Comparison of ENCODE assay signal across 11 mouse cellular contexts in the genomic region with DNA sequence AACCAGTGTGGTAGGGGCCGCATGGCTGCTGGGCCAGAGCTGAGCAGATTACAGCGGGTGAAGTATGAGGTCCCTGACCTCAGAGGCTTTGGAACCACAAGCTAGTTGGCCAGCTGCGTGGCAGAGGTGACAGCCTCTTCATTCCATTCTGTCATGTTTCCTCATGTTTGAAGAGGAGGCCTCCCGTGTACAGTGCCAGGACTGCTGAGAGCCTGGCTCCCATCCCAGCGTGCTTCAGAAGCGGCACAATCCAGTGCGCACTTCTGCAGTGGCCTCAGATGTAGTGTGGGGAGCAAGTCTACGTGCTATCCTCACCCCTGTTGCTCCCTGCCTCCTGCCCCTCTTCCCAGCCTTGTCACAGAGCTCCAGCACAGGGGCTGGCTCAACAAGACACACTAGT. TPM values are rescaled to one million over a fixed set of nuclear protein-coding genes. Genes with fewer than 3 reads are reported as not detected.
DNase-seq lines count a peak whose midpoint lies in the region; ATAC-seq lines count a peak whose summit lies in the region.
"Had no signal": no experiment of that assay in that cellular context is flagged by ENCODE, and none has a peak within 500 bp of the region (broad histone marks: within the 10 kb centered on the region; RNA-seq: fewer than 3 reads in every experiment).

No protein-coding gene starts in this region.

- peaks cover 42% of the 10 kb centered on the region for H3K4me1 ChIP-seq in heart, embryonic 10.5 days
- H3K4me1 ChIP-seq in heart, embryonic 15.5 days (replicated peaks): peaks cover 51% of the 10 kb centered on the region

- 74% methylated on average over 8 of the region's 8 CpGs for WGBS in heart, embryonic 10.5 days
- WGBS in heart, embryonic 15.5 days: 25% methylated on average over 8 of the region's 8 CpGs

- no peak overlapping the region for H3K4me3 ChIP-seq in heart, embryonic 10.5 days
- H3K4me3 ChIP-seq in heart, embryonic 15.5 days: no peak overlapping the region
- H3K4me3 ChIP-seq: embryonic facial prominence, embryonic 12.5 days had no signal

- H3K27ac ChIP-seq in heart, embryonic 10.5 days: no peak overlapping the region; the same call in 1 of the 2 replicates
- peak overlapping the region; percentile 93 for H3K27ac ChIP-seq in heart, embryonic 15.5 days
- H3K27ac ChIP-seq: embryonic facial prominence, embryonic 12.5 days had no signal

- peak; percentile 95 for ATAC-seq in heart, embryonic 15.5 days (replicated peaks; ENCODE audit: insufficient number of reproducible peaks, insufficient read depth, low FRiP score, low read depth)

- DNase-seq in heart, adult 18-20 months: peak; percentile 73 to 76
- DNase-seq in heart, embryonic 10.5 days (ENCODE audit: low spot score): no peak
- DNase-seq in ovary, postnatal 14 days (ENCODE audit: low spot score): peak; percentile 7
- no peak for DNase-seq in ovary, adult 18-20 months (ENCODE audit: low spot score)
- DNase-seq in lung, postnatal 25 days (ENCODE audit: low spot score): peak; percentile 31
- no peak for DNase-seq in c-Kit-positive CD71-positive TER-119-positive erythroid progenitor cells, embryonic 14.5 days (ENCODE audit: low spot score)
- no peak for DNase-seq in thymus, postnatal 25 days

- peak overlapping the region; percentile 28; the same call in 1 of the 2 replicates for H3K4me2 ChIP-seq in heart, embryonic 15.5 days
- H3K4me2 ChIP-seq: embryonic facial prominence, embryonic 12.5 days; liver, embryonic 11.5 days had no signal

- no peaks in the 10 kb centered on the region for H3K36me3 ChIP-seq in heart, embryonic 10.5 days
- no peaks in the 10 kb centered on the region for H3K36me3 ChIP-seq in heart, embryonic 15.5 days
- H3K36me3 ChIP-seq: embryonic facial prominence, embryonic 12.5 days had no signal

- peaks cover 11% of the 10 kb centered on the region for H3K27me3 ChIP-seq in heart, embryonic 10.5 days (ENCODE audit: insufficient read depth, poor library complexity, severe bottlenecking)
- H3K27me3 ChIP-seq in heart, embryonic 15.5 days: no peaks in the 10 kb centered on the region
- H3K27me3 ChIP-seq: embryonic facial prominence, embryonic 12.5 days had no signal

- no peak overlapping the region; the same call in 1 of the 2 replicates for H3K9ac ChIP-seq in heart, embryonic 15.5 days
- H3K9ac ChIP-seq: embryonic facial prominence, embryonic 12.5 days had no signal

- H3K9me3 ChIP-seq in heart, embryonic 10.5 days: no peaks in the 10 kb centered on the region
- no peaks in the 10 kb centered on the region for H3K9me3 ChIP-seq in heart, embryonic 15.5 days (replicated peaks)
- H3K9me3 ChIP-seq: embryonic facial prominence, embryonic 12.5 days had no signal

RNA-seq across cellular contexts. Expression of gene Lrrc18, which starts 34.7 kb away (rescaled TPM):
- under 1 TPM; 0.25 to 0.39 TPM for total RNA-seq in heart, adult 18-20 months (2021)
- polyA plus RNA-seq in heart, embryonic 10.5 days (2016; fragmentation: Nextera tagmentation; extraction: Ambion mirVana): 0.23 and 0.39 TPM in 2 replicates
- 0.13 and 0.25 TPM in 2 replicates for polyA plus RNA-seq in heart, embryonic 15.5 days (2015; fragmentation: Nextera tagmentation; extraction: Ambion mirVana)
- total RNA-seq: ES-E14 had no signal

Comparison
In these comparisons a context has a peak if more than half of its experiments do, and no peak if none do; other contexts are left out.
1. DNase-seq: peak in heart, adult 18-20 months (2 of 2), ovary, postnatal 14 days (single experiment) and lung, postnatal 25 days (single experiment); none in heart, embryonic 10.5 days (single experiment), ovary, adult 18-20 months (single experiment), c-Kit-positive CD71-positive TER-119-positive erythroid progenitor cells, embryonic 14.5 days (single experiment) and thymus, postnatal 25 days (single experiment).